Mouse (Mus musculus): ENCODE measurements around the gene Ptprs. TPM values are rescaled to one million over a fixed set of nuclear protein-coding genes. Genes with fewer than 3 reads are reported as not detected.

The Ptprs gene
- total RNA-seq, 2 experiments from 2014 or later, result 35.3 to 39.7 TPM

- no peak for ATAC-seq (replicated peaks; ENCODE audit: poor library complexity)
Observed at GRCm38 (mm10) chr17:56384903-56385302, 91.4 kb downstream of the Ptprs start.

- ATAC-seq (replicated peaks; ENCODE audit: poor library complexity), result no peak
Observed at GRCm38 (mm10) chr17:56382997-56383396, 93.3 kb downstream of the Ptprs start.

GRCm38 (mm10) chr17:56381183-56381582 is 95.1 kb downstream of the Ptprs start:
- ATAC-seq (replicated peaks; ENCODE audit: poor library complexity), result no peak

- ATAC-seq (replicated peaks; ENCODE audit: poor library complexity), result no peak
Observed at GRCm38 (mm10) chr17:56380286-56380685, 96.0 kb downstream of the Ptprs start.

- ATAC-seq (replicated peaks; ENCODE audit: poor library complexity), result no peak
Observed at GRCm38 (mm10) chr17:56379281-56379834, 96.9 kb downstream of the Ptprs start.

GRCm38 (mm10) chr17:56374851-56375250 is 101.4 kb downstream of the Ptprs start:
- no peak for ATAC-seq (replicated peaks; ENCODE audit: poor library complexity)

- no peak for ATAC-seq (replicated peaks; ENCODE audit: poor library complexity)
Observed at GRCm38 (mm10) chr17:56373136-56374034, 102.9 kb downstream of the Ptprs start.

- peak; percentile 56 for ATAC-seq (replicated peaks; ENCODE audit: poor library complexity)
Observed at GRCm38 (mm10) chr17:56372109-56372508, 104.2 kb downstream of the Ptprs start.

GRCm38 (mm10) chr17:56371029-56371660 is 105.1 kb downstream of the Ptprs start:
- ATAC-seq (replicated peaks; ENCODE audit: poor library complexity), result no peak

GRCm38 (mm10) chr17:56370090-56370489 is 106.2 kb downstream of the Ptprs start:
- ATAC-seq (replicated peaks; ENCODE audit: poor library complexity), result no peak

GRCm38 (mm10) chr17:56368291-56368790 is 107.9 kb downstream of the Ptprs start:
- no peak for ATAC-seq (replicated peaks; ENCODE audit: poor library complexity)

GRCm38 (mm10) chr17:56365791-56366673 is 110.3 kb downstream of the Ptprs start:
- peak; percentile 72 for ATAC-seq (replicated peaks; ENCODE audit: poor library complexity)

Other genes with a start within 250 kb of the Ptprs start
- 15.3 and 15.9 TPM in 2 replicates for gene Fem1a, start 219.7 kb downstream of the Ptprs start, total RNA-seq (2015)
- 20.7 and 23.4 TPM in 2 replicates for gene Fem1a, start 219.7 kb downstream of the Ptprs start, total RNA-seq (2017)
- 9.0 and 11.4 TPM in 2 replicates for gene Ticam1, start 199.7 kb downstream of the Ptprs start, total RNA-seq (2015)
- gene Ticam1, start 199.7 kb downstream of the Ptprs start, total RNA-seq (2017), result 3.0 and 4.1 TPM in 2 replicates
- gene Plin3, start 183.6 kb downstream of the Ptprs start, total RNA-seq (2015), result 7.3 and 8.1 TPM in 2 replicates
- 28.1 TPM in 2 replicates for gene Plin3, start 183.6 kb downstream of the Ptprs start, total RNA-seq (2017)
- not detected in 2 replicates for gene Arrdc5, start 176.2 kb downstream of the Ptprs start, total RNA-seq (2015)
- not detected in 2 replicates for gene Arrdc5, start 176.2 kb downstream of the Ptprs start, total RNA-seq (2017)
- gene Uhrf1, start 173.2 kb downstream of the Ptprs start, total RNA-seq (2015), result 67.8 and 80.7 TPM in 2 replicates
- 151 and 160 TPM in 2 replicates for gene Uhrf1, start 173.2 kb downstream of the Ptprs start, total RNA-seq (2017)
- gene Kdm4b, start 150.4 kb downstream of the Ptprs start, total RNA-seq (2015), result 6.7 and 8.5 TPM in 2 replicates
- gene Kdm4b, start 150.4 kb downstream of the Ptprs start, total RNA-seq (2017), result 5.9 and 7.3 TPM in 2 replicates
- not detected in 2 replicates for gene Znrf4, start 35.9 kb upstream of the Ptprs start, total RNA-seq (2015)
- not detected in 2 replicates for gene Znrf4, start 35.9 kb upstream of the Ptprs start, total RNA-seq (2017)
- gene Gm20219, start 77.9 kb upstream of the Ptprs start, total RNA-seq (2015), result 0.25 and 1.6 TPM in 2 replicates
- gene Gm20219, start 77.9 kb upstream of the Ptprs start, total RNA-seq (2017), result 0.10 TPM in 1 of 2 replicates, not detected in the other
- gene Safb2, start 108.1 kb upstream of the Ptprs start, total RNA-seq (2015), result 56.2 and 63.8 TPM in 2 replicates
- gene Safb2, start 108.1 kb upstream of the Ptprs start, total RNA-seq (2017), result 70.3 and 120 TPM in 2 replicates
- 58.8 and 59.6 TPM in 2 replicates for gene Safb, start 108.3 kb upstream of the Ptprs start, total RNA-seq (2015)
- gene Safb, start 108.3 kb upstream of the Ptprs start, total RNA-seq (2017), result 79.6 and 88.1 TPM in 2 replicates
- 93.3 and 94.0 TPM in 2 replicates for gene 2410015M20Rik, start 133.3 kb upstream of the Ptprs start, total RNA-seq (2015)
- gene 2410015M20Rik, start 133.3 kb upstream of the Ptprs start, total RNA-seq (2017), result 93.3 and 99.4 TPM in 2 replicates
- 1,504 and 1,580 TPM in 2 replicates for gene Rpl36, start 136.9 kb upstream of the Ptprs start, total RNA-seq (2015)
- 2,239 and 2,669 TPM in 2 replicates for gene Rpl36, start 136.9 kb upstream of the Ptprs start, total RNA-seq (2017)
- 19.4 and 23.1 TPM in 2 replicates for gene Lonp1, start 150.4 kb upstream of the Ptprs start, total RNA-seq (2015)
- 68.8 and 83.6 TPM in 2 replicates for gene Lonp1, start 150.4 kb upstream of the Ptprs start, total RNA-seq (2017)
- gene Catsperd, start 151.7 kb upstream of the Ptprs start, total RNA-seq (2015), result 1.1 TPM in 1 of 2 replicates, not detected in the other
- 0.17 and 0.51 TPM in 2 replicates for gene Catsperd, start 151.7 kb upstream of the Ptprs start, total RNA-seq (2017)
- gene Ranbp3, start 196.8 kb upstream of the Ptprs start, total RNA-seq (2015), result 24.8 and 34.3 TPM in 2 replicates
- gene Ranbp3, start 196.8 kb upstream of the Ptprs start, total RNA-seq (2017), result 63.3 and 72.8 TPM in 2 replicates
- 102 and 151 TPM in 2 replicates for gene Ndufa11, start 241.3 kb upstream of the Ptprs start, total RNA-seq (2015)
- gene Ndufa11, start 241.3 kb upstream of the Ptprs start, total RNA-seq (2017), result 92.1 and 131 TPM in 2 replicates
- 8.5 and 12.5 TPM in 2 replicates for gene Vmac, start 241.5 kb upstream of the Ptprs start, total RNA-seq (2015)
- gene Vmac, start 241.5 kb upstream of the Ptprs start, total RNA-seq (2017), result 4.2 and 6.5 TPM in 2 replicates